Mouse (Mus musculus): ENCODE measurements around the gene Ltbp1. TPM values are rescaled to one million over a fixed set of nuclear protein-coding genes. Genes with fewer than 3 reads are reported as not detected.

Ltbp1 gene
- polyA plus RNA-seq, 1 experiment from 2014 or later: 8.5 TPM

DNA sequence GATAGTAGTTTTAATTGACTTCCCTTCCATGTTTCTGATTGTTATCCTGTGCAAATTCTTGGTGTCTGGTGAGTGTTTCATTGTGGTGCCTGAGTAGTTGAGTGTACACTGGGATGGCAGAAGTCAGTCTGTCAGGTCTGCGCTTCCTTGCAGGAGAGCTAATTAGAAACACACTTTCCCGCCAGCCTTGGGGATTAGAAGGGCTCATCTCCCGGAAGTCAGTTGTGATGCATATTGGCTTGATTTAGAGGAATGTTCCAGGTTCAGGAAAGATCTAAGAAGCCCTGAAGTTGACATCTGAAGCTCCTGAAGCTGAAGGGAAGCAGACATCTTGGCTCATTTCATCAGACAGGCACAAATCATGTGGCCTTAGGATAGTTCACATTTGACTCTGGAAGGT, 200.9 kb downstream of the Ltbp1 start:
- Histone ChIP-seq H3K27me3 (replicated peaks; ENCODE audit: control insufficient read depth, insufficient read depth, low read length) (no peaks in the 10 kb centered on the region), H3K36me3 (ENCODE audit: control insufficient read depth, insufficient read depth) (no peaks in the 10 kb centered on the region), H3K9me3 (ENCODE audit: control insufficient read depth) (no peaks in the 10 kb centered on the region), H3K4me1 (replicated peaks; ENCODE audit: control insufficient read depth, insufficient read depth, low read length) (no peaks in the 10 kb centered on the region), H3K4me2 (replicated peaks; ENCODE audit: low read depth) (no peak overlapping the region), H3K27ac (ENCODE audit: low read depth, low read length) (no peak overlapping the region), H3K4me3 (ENCODE audit: low read depth, low read length) (no peak overlapping the region), H3K9ac (ENCODE audit: low read depth, low read length) (no peak overlapping the region)
- no peak for ATAC-seq
- 72% methylated on average over 3 of the region's 3 CpGs for WGBS
- no peak for TF ChIP-seq CTCF (IDR thresholded peaks at IDR 0.05; ENCODE audit: low read depth)

DNA sequence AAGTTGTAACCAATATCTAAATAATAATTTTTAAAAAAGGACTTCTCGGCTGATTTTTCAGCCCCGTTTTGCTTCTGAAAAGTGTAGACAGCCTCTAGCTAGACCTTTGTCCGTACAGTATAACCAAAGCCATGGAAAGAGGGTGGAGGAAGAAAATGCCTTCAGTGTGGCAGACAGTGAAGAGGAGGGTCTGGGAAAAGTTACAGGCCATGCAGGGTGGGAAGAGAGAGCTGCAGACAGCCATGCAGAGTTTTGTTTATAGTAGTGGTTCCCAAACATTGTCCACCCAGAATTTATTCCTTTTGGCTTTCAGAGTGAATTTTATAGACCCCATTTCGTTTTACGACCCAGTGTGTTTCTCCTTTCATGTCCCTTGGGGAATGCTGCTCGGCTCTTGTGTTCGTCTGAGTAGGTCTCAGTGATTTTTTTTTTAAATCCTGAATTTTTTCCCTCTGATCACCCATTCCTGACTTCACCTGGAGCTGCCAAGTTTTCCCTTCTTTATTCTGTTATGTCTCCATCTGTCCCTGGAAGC, 202.9 kb downstream of the Ltbp1 start:
- no peak for TF ChIP-seq CTCF (IDR thresholded peaks at IDR 0.05; ENCODE audit: low read depth)
- no peak overlapping the region for H3K4me3 ChIP-seq (ENCODE audit: low read depth, low read length)
- no peak overlapping the region for H3K4me2 ChIP-seq (replicated peaks; ENCODE audit: low read depth)
- H3K4me1 ChIP-seq (replicated peaks; ENCODE audit: control insufficient read depth, insufficient read depth, low read length): no peaks in the 10 kb centered on the region
- H3K27ac ChIP-seq (ENCODE audit: low read depth, low read length): no peak overlapping the region
- no peaks in the 10 kb centered on the region for H3K9me3 ChIP-seq (ENCODE audit: control insufficient read depth)
- H3K9ac ChIP-seq (ENCODE audit: low read depth, low read length): no peak overlapping the region
- 54% methylated on average over 7 of the region's 7 CpGs for WGBS
- no peaks in the 10 kb centered on the region for H3K36me3 ChIP-seq (ENCODE audit: control insufficient read depth, insufficient read depth)
- no peaks in the 10 kb centered on the region for H3K27me3 ChIP-seq (replicated peaks; ENCODE audit: control insufficient read depth, insufficient read depth, low read length)
- no peak for ATAC-seq

DNA sequence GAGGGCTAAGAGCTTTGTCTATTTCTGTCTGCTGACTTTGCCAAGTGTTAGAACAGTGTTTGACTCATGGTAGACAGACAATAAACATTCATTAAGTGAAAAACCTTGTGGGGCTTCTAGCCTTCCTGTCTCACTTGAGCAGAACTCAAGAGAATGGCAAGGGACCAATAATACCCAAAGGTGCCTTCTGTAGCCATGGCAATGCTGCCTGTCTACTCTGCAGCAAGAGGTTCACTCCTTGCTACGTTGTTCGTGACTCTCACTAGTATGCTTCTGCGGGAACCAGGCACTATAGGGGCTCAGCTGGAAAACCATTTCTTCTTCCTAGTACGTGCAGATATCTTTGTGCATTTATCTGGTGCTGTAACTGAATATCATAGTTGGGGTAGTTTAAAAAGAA, 205.2 kb downstream of the Ltbp1 start:
- Histone ChIP-seq H3K4me3 (ENCODE audit: low read depth, low read length) (no peak overlapping the region), H3K4me2 (replicated peaks; ENCODE audit: low read depth) (no peak overlapping the region), H3K9me3 (ENCODE audit: control insufficient read depth) (no peaks in the 10 kb centered on the region), H3K9ac (ENCODE audit: low read depth, low read length) (no peak overlapping the region), H3K27ac (ENCODE audit: low read depth, low read length) (no peak overlapping the region), H3K36me3 (ENCODE audit: control insufficient read depth, insufficient read depth) (no peaks in the 10 kb centered on the region), H3K4me1 (replicated peaks; ENCODE audit: control insufficient read depth, insufficient read depth, low read length) (no peaks in the 10 kb centered on the region), H3K27me3 (replicated peaks; ENCODE audit: control insufficient read depth, insufficient read depth, low read length) (no peaks in the 10 kb centered on the region)
- no peak for ATAC-seq
- WGBS: 85% methylated on average over 4 of the region's 4 CpGs
- no peak for TF ChIP-seq CTCF (IDR thresholded peaks at IDR 0.05; ENCODE audit: low read depth)

- H3K36me3 ChIP-seq (ENCODE audit: control insufficient read depth, insufficient read depth): no peaks in the 10 kb centered on the region
- H3K27ac ChIP-seq (ENCODE audit: low read depth, low read length): no peak overlapping the region
- H3K9ac ChIP-seq (ENCODE audit: low read depth, low read length): no peak overlapping the region
- H3K4me3 ChIP-seq (ENCODE audit: low read depth, low read length): no peak overlapping the region
- no peak for ATAC-seq
- H3K4me1 ChIP-seq (replicated peaks; ENCODE audit: control insufficient read depth, insufficient read depth, low read length): no peaks in the 10 kb centered on the region
- H3K9me3 ChIP-seq (ENCODE audit: control insufficient read depth): no peaks in the 10 kb centered on the region
- H3K4me2 ChIP-seq (replicated peaks; ENCODE audit: low read depth): no peak overlapping the region
- no peak for TF ChIP-seq CTCF (IDR thresholded peaks at IDR 0.05; ENCODE audit: low read depth)
- H3K27me3 ChIP-seq (replicated peaks; ENCODE audit: control insufficient read depth, insufficient read depth, low read length): no peaks in the 10 kb centered on the region
- 80% methylated on average over 2 of the region's 2 CpGs for WGBS
Observed at GRCm38 (mm10) chr17:75216362-75216761, 211.0 kb downstream of the Ltbp1 start.

DNA sequence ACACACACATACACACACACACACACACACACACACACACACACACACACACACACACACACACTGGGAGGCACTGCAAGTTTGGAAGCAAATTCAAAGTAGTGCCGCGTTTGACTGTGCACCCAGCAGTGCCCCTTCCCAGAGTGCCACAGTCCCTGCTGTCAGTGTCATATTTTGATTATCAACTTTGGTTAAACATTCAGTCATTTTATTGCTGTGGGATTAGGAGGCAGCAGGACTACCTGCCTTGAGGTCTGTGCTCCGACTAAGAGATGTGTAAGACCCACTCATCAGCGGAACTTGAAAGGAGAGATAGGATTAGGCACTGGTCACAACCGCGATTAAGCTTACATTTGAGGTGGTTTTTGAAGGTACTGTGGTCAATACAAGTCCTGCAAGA, 213.3 kb downstream of the Ltbp1 start:
- no peak for TF ChIP-seq CTCF (IDR thresholded peaks at IDR 0.05; ENCODE audit: low read depth)
- Histone ChIP-seq H3K4me2 (replicated peaks; ENCODE audit: low read depth) (peak overlapping the region; percentile 35; the same call in 1 of the 2 replicates), H3K4me3 (ENCODE audit: low read depth, low read length) (no peak overlapping the region), H3K27ac (ENCODE audit: low read depth, low read length) (no peak overlapping the region), H3K36me3 (ENCODE audit: control insufficient read depth, insufficient read depth) (no peaks in the 10 kb centered on the region), H3K27me3 (replicated peaks; ENCODE audit: control insufficient read depth, insufficient read depth, low read length) (no peaks in the 10 kb centered on the region), H3K4me1 (replicated peaks; ENCODE audit: control insufficient read depth, insufficient read depth, low read length) (no peaks in the 10 kb centered on the region), H3K9ac (ENCODE audit: low read depth, low read length) (no peak overlapping the region), H3K9me3 (ENCODE audit: control insufficient read depth) (no peaks in the 10 kb centered on the region)
- no peak for ATAC-seq
- 39% methylated on average over 6 of the region's 6 CpGs for whole genome bisulfite sequencing

GRCm38 (mm10) chr17:75228321-75228720, 223.0 kb downstream of the Ltbp1 start:
- H3K9me3 ChIP-seq (ENCODE audit: control insufficient read depth): no peaks in the 10 kb centered on the region
- ATAC-seq: no peak
- no peak for TF ChIP-seq CTCF (IDR thresholded peaks at IDR 0.05; ENCODE audit: low read depth)
- H3K4me3 ChIP-seq (ENCODE audit: low read depth, low read length): no peak overlapping the region
- H3K36me3 ChIP-seq (ENCODE audit: control insufficient read depth, insufficient read depth): no peaks in the 10 kb centered on the region; the same call in 1 of the 2 replicates
- no peak overlapping the region for H3K4me2 ChIP-seq (replicated peaks; ENCODE audit: low read depth)
- no peak overlapping the region for H3K9ac ChIP-seq (ENCODE audit: low read depth, low read length)
- no peaks in the 10 kb centered on the region for H3K4me1 ChIP-seq (replicated peaks; ENCODE audit: control insufficient read depth, insufficient read depth, low read length)
- H3K27me3 ChIP-seq (replicated peaks; ENCODE audit: control insufficient read depth, insufficient read depth, low read length): no peaks in the 10 kb centered on the region
- no peak overlapping the region for H3K27ac ChIP-seq (ENCODE audit: low read depth, low read length)
- WGBS: 55% methylated on average over 3 of the region's 3 CpGs

GRCm38 (mm10) chr17:75233206-75233605, 227.8 kb downstream of the Ltbp1 start:
- H3K9me3 ChIP-seq (ENCODE audit: control insufficient read depth): no peaks in the 10 kb centered on the region
- H3K9ac ChIP-seq (ENCODE audit: low read depth, low read length): no peak overlapping the region
- no peaks in the 10 kb centered on the region for H3K27me3 ChIP-seq (replicated peaks; ENCODE audit: control insufficient read depth, insufficient read depth, low read length)
- no peak overlapping the region for H3K27ac ChIP-seq (ENCODE audit: low read depth, low read length)
- TF ChIP-seq CTCF (IDR thresholded peaks at IDR 0.05; ENCODE audit: low read depth): no peak
- no peaks in the 10 kb centered on the region for H3K36me3 ChIP-seq (ENCODE audit: control insufficient read depth, insufficient read depth)
- ATAC-seq: peak; percentile 83
- H3K4me3 ChIP-seq (ENCODE audit: low read depth, low read length): no peak overlapping the region
- no peaks in the 10 kb centered on the region for H3K4me1 ChIP-seq (replicated peaks; ENCODE audit: control insufficient read depth, insufficient read depth, low read length)
- WGBS: 42% methylated on average over 2 of the region's 2 CpGs
- no peak overlapping the region for H3K4me2 ChIP-seq (replicated peaks; ENCODE audit: low read depth)
